Mouse (Mus musculus) gastrocnemius, postnatal 14 days (tissue): ENCODE measurements at regions not wholly inside any gene's neighbourhood (a gene's known extent, or its start where the extent isn't known, plus 50 kb on each side); places are given as distances from the start of the nearest gene placed in this dataset.
"Not testable (repeated sequence)": the region's sequence is repeated elsewhere in the genome, so short reads cannot be mapped to it uniquely, and the experiment has no call there.

Experiments
- DNase-seq: peaks from one replicate; pipeline ENCODE4 v3.0.0; 2021; ENCODE audit warnings: mixed read lengths
- intact Hi-C: fragments of 180-260 bp; cut with DNase I; formaldehyde crosslinking; loops from one replicate; pipeline ENCODE4 v1.15.1; 2025; ENCODE audit warnings: low total_unique reads

- intact Hi-C loops, result no loop called here
- DNase-seq, result no peak
Measured at GRCm38 (mm10) chr1:164552658-164553057, 94.5 kb upstream of the Atp1b1 start.

- intact Hi-C loops, result no loop called here
- no peak for DNase-seq
Measured at GRCm38 (mm10) chr1:164551019-164551418, 92.9 kb upstream of the Atp1b1 start.

- intact Hi-C loops, result no loop called here
- no peak for DNase-seq
Measured at GRCm38 (mm10) chr1:164550596-164550995, 92.4 kb upstream of the Atp1b1 start.

GRCm38 (mm10) chr1:164548071-164548470 lies 89.9 kb upstream of the Atp1b1 start:
- intact Hi-C loops, result no loop called here

GRCm38 (mm10) chr1:164545843-164546242 lies 87.7 kb upstream of the Atp1b1 start:
- intact Hi-C loops, result no loop called here
- no peak for DNase-seq

More at GRCm38 (mm10) chr1:164548071-164548470, 89.9 kb upstream of the Atp1b1 start:
- DNase-seq, result no peak

DNA sequence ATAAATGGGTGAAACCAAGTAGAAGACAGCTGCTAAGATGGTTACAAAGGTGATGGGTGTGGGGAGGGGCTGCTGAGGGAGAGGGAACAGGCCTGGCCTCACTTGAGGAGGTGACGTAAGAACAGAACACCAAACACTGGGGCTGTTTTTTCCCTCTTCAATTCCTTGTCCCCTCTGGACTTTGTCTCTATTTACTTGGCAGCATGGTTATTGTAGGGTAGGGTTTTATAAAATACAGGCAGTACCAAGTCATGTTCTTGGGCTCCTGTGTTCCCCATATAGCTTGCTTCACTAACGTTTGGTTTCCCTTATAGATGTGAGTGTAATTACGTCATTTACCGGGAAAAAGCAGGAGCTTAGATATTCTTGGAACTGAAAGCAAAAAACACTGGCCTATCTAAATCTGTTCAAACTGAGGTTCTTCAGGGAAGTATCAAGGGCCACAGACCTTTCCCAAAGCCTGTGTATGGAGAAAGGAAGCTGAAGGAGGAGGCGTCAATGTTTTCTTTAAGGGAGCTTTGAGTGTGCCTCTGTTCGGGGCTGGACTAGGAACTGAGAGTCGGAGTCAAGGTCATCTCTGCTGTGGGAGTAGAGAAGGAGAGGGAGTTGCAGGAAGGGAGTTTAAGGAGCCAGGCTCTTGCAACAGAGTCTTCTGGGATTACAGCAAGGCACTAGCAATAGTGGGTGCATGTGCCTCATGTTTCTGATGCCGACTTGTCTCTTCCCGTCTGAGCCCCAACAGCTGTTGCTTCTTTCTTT lies 85.1 kb upstream of the Atp1b1 start:
- no peak for DNase-seq
- intact Hi-C loops, result no loop called here

DNA sequence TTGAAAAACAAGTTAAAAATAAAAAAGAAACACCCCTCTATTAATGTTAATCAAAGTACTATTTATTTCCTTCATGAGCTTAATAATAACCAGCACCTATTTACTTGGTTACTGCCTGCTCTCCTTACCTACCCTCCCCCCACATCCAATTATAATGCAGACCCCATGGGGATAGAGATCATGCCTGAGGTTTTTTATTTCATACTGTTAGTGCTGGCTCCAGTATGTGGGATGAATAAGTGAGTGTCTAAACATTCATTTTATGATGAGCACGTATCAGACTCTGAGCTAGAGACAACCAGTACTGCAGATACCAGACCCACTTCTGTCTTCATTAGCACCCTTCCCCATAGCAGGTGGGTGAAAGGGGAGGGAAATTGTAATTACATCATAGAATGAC lies 83.6 kb upstream of the Atp1b1 start:
- DNase-seq, result no peak
- intact Hi-C loops, result no loop called here

- intact Hi-C loops, result no loop called here
- no peak for DNase-seq
Measured at GRCm38 (mm10) chr1:164538304-164539043, 80.3 kb upstream of the Atp1b1 start.

GRCm38 (mm10) chr1:164537324-164537948 lies 79.3 kb upstream of the Atp1b1 start:
- no peak for DNase-seq
- intact Hi-C loops, result no loop called here

- intact Hi-C loops, result no loop called here
- DNase-seq, result no peak
Measured at GRCm38 (mm10) chr1:164532196-164532595, 74.0 kb upstream of the Atp1b1 start.

DNA sequence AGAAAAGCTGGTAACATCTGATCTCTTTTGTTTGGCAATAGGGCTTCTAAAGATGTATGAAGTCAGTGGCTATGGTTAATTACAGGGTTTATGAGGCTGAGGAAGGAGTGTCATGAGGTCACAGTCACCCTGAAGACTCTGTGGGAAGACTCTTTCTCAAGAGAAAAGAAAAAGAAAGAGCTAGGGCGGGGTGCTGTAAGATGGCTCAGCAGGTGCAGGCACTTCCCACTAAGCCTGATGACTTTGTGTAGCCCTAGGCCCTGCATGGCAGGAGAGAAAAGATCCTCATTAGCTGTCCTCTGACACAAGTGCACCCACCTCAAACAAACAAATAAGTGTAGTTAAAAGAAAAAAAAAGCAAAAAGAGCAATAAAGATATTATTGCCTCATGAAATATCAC lies 73.6 kb upstream of the Atp1b1 start:
- no peak for DNase-seq
- intact Hi-C loops, result no loop called here

DNA sequence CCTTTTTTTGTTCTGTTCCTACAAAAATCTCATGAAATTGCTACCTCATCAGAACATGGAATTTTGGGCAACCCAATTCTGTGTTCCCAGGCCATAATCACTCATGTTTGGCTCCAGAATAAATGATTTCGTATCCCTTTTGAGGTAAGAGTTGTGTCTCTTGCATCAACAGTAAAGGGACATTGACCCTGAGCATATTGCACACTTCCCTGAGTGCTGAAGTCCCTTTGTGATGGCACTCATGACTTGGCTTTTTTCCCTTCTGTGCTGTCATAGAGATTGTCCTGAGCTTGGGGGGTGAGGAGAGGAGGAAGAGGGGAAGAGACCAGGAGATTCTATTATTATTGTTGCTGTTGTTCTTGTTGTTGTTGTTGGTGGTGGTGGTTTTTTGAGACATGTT lies 68.6 kb upstream of the Atp1b1 start:
- no peak for DNase-seq
- intact Hi-C loops, result no loop called here

DNA sequence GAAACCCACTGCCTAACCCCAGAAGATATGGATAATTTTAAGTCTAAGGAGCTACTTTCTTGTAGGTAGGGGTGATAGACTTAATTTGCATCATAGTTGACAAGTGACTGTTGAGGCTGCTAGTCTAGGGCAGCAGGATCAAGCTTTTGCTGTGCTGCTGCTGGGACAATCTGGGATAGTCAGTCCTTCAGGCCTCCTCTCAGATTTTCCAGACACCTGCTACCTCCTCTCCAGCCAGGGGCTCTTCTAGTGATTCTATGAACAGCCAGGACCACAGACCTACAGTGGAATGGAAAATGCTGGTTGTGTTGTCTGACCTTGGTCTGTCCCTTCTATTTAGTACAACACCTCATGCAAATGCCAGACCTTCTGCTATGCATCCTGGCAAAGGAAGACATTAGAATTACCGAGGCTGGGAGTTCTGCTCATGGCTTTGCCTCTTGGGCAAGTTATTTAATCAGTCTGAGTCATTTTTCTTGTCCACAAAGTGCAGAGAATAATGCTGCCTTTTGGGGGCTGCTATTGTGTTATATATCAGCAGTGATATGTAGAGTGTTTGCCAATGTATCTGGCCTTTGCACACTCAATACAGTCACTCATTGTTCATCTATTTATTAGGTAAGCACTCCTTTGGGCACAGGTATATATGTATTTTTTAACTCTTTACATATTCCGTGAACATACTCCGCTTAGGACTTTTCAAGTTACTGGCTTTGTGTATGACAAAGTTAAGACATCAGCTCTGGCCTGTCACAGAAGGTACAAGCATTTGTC lies 64.4 kb upstream of the Atp1b1 start:
- no peak for DNase-seq
- intact Hi-C loops, result no loop called here

DNA sequence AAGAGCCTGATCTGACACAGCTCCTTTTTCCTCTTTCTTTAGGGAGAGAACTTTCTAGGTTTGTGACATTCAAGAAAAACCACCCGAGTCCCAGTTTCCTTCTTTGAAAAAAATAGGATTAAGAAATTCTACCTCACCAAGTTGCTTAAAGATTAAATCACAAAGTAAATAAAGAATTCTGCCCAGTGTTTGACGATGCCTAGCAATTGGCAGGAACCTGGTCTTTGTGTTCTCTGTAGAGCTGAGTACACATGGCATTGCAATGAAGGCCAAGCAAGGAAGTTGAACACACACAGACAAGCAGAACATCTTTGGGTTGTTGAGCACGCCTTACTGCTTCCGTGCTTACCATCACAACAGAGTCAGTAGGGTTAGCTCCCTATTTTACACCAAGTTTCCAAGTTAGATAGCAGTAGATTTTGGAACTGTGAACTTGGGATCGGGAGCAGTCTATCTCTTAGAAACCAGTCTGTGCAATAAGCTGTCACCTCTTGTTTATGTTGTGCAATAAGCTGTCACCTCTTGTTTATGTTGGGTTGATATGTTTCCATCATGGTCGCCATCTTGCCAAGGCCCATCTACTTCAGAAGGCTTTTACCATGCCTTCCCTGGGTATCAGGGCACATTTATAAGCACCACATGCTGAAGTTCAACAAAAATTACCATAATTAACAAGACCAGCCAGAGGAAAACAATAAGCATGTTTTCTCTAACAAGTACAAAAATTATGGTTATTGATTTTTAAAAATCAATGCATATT lies 63.4 kb upstream of the Atp1b1 start:
- DNase-seq, result no peak
- intact Hi-C loops, result no loop called here

DNA sequence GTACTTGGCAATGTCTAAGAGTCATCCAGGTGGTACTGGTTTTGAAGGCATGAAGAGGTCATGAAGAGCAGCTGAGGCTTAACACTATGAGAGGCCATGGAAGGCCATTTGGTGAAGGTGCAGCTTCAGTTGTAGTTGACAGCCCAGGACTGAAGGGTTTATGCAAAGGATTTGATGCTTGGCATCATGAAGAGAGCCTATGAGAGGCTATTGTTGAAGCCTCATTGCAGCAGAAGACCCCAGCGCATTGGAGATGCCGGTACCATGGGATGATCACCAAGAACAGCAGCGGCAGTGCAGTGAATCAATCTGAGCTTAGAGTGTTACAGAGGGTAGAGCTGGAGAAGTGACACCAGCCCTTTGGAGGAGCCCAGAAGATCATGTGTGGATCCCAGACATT lies 60.7 kb upstream of the Atp1b1 start:
- no peak for DNase-seq
- intact Hi-C loops, result no loop called here

GRCm38 (mm10) chr1:164518308-164518707 lies 60.2 kb upstream of the Atp1b1 start:
- no peak for DNase-seq
- intact Hi-C loops, result no loop called here

GRCm38 (mm10) chr1:164517362-164517761 lies 59.2 kb upstream of the Atp1b1 start:
- intact Hi-C loops, DNase-seq: not testable (repeated sequence)

DNA sequence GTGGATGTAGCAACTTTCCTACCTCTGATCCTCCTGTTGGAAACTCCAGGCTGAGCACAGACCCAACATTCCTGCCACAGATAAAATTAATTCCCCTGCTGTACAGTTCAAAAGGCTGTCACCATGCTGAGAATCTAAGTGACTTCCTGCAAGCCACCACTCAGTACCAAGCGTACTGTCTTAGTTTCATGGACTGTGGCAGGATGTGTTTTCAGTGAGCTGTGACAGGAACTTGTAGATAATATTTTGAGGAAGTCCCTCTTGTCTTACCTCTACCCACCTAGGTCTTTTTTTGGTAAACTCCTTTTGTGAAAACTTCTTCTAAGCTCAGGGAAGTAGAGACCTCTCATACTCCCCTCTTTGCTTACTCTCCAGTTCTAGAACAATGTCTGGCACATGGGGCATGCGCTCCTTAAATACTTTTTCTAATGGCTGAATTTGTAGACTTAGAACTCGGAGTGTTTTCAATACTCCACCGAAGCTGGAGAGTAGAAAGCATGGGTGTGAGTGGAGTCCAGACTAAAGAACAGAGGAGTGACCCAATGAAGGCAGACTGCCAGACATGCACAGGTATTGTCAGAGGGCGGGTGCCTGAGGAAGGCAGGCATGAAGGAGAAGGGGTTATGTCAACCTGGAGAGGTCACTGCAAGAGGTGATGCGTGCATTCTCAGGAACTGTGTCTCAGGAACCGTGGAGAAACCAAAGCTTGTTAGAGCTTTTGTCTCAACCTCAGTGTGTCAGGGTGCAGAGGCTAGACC lies 53.7 kb upstream of the Atp1b1 start:
- intact Hi-C loops, result no loop called here
- no peak for DNase-seq

- no peak for DNase-seq
- intact Hi-C loops, result no loop called here
Measured at GRCm38 (mm10) chr1:164509226-164509625, 51.1 kb upstream of the Atp1b1 start.
